Mouse (Mus musculus): ENCODE results near the gene Ctnnbl1. TPM values are rescaled to one million over a fixed set of nuclear protein-coding genes. Genes with fewer than 3 reads are reported as not detected.

Ctnnbl1 gene
- polyA plus RNA-seq, 1 experiment from 2014 or later = 54.7 TPM

DNA sequence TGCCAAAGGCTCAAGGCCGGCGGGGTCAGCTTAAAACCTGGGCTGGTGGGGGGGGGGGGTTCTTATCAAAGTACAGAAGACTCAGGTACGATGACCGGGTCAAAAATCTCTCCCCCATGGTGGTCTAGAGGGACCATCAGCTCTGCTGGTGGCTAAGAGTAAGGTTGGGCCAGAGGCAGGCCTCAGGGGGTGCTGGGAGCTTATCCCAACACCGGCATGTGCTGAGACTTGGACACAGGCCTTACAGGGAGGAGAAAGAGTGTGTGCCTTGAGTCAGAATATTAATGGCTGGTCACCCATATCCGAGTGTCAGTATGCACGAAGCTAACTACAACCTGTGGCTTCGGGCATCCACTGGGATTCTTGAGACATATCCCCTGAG is 31.4 kb upstream of the Ctnnbl1 start:
- H3K36me3 ChIP-seq (ENCODE audit: control insufficient read depth, insufficient read depth, low read length) = no peaks in the 10 kb centered on the region
- H3K4me2 ChIP-seq (ENCODE audit: low read depth, low read length) = no peak overlapping the region
- no peaks in the 10 kb centered on the region for H3K4me1 ChIP-seq (replicated peaks; ENCODE audit: control insufficient read depth, insufficient read depth, low read length)
- no peak for ATAC-seq (ENCODE audit: low read depth)
- WGBS = 62% methylated on average over 8 of the region's 8 CpGs
- H3K4me3 ChIP-seq (ENCODE audit: low read length) = no peak overlapping the region
- no peak overlapping the region for H3K27ac ChIP-seq (ENCODE audit: low read length)
- no peaks in the 10 kb centered on the region; the same call in 1 of the 2 replicates for H3K27me3 ChIP-seq (ENCODE audit: control insufficient read depth, insufficient read depth, low read depth, low read length)
- H3K9ac ChIP-seq (ENCODE audit: low read length) = no peak overlapping the region
- no peaks in the 10 kb centered on the region for H3K9me3 ChIP-seq (ENCODE audit: control insufficient read depth, low read length)

DNA sequence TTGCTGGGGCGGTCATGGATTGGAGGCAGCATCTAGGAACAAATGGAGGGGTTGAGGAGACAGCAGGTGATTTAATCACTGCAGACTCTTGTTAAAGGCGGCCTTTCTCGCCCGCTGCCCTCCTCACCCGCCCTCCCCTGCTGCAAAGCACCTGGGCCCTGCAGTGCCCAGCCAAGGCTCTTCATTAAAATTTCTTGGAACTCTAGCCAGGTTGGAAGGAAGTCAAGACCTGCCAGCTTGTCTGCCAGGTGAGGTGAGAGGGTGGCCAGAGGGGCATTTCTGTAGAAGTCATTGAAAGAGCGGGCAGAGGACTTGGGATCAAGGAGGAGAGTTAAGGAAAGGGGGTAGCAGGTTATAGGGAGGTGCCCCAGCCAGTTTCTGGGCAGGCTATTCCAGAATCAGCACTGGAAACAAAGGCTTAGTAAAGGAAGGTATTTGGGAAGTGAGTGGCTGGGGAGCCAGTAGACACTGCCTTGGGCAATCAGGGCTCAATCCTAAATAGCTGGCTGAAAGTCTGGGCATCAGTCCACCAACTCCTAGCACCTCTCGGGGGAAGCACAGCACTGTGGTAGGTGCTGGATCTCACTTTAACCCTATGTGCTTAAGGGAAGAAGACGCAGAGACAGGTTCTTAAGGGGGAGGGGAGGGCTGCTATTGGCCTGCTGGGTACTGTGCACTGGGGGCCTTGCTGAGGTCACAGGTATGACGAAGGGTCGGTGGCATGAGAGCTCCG is 29.8 kb upstream of the Ctnnbl1 start:
- Histone ChIP-seq H3K9ac (ENCODE audit: low read length) (no peak overlapping the region), H3K9me3 (ENCODE audit: control insufficient read depth, low read length) (no peaks in the 10 kb centered on the region), H3K27ac (ENCODE audit: low read length) (no peak overlapping the region), H3K4me2 (ENCODE audit: low read depth, low read length) (no peak overlapping the region), H3K4me3 (ENCODE audit: low read length) (no peak overlapping the region), H3K36me3 (ENCODE audit: control insufficient read depth, insufficient read depth, low read length) (no peaks in the 10 kb centered on the region), H3K4me1 (replicated peaks; ENCODE audit: control insufficient read depth, insufficient read depth, low read length) (no peaks in the 10 kb centered on the region), H3K27me3 (ENCODE audit: control insufficient read depth, insufficient read depth, low read depth, low read length) (no peaks in the 10 kb centered on the region; the same call in 1 of the 2 replicates)
- WGBS = 58% methylated on average over 11 of the region's 11 CpGs
- ATAC-seq (ENCODE audit: low read depth) = no peak

DNA sequence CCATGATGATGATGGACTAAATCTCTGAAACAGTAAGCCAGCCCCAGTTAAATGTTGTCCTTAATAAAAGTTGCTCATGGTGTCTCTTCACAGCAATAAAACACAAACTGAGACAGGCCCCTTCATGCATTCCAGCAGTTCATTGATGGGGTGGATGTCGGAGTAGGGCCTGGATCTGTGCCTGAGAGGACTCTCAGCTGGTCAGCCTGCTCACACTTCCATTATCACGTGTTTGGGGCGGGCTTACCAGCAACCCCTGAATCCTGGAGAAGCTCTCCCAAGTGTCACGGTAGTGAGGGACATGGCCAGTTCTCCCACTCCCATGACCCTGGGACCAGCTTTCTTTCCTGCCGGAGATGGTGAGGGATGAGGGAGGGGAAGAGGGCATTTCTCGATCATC is 24.5 kb upstream of the Ctnnbl1 start:
- Histone ChIP-seq H3K9me3 (ENCODE audit: control insufficient read depth, low read length) (no peaks in the 10 kb centered on the region), H3K9ac (ENCODE audit: low read length) (no peak overlapping the region), H3K4me1 (replicated peaks; ENCODE audit: control insufficient read depth, insufficient read depth, low read length) (peaks cover 10% of the 10 kb centered on the region; the same call in 1 of the 2 replicates), H3K4me2 (ENCODE audit: low read depth, low read length) (no peak overlapping the region), H3K36me3 (ENCODE audit: control insufficient read depth, insufficient read depth, low read length) (no peaks in the 10 kb centered on the region), H3K27ac (ENCODE audit: low read length) (no peak overlapping the region), H3K4me3 (ENCODE audit: low read length) (no peak overlapping the region), H3K27me3 (ENCODE audit: control insufficient read depth, insufficient read depth, low read depth, low read length) (no peaks in the 10 kb centered on the region)
- peak; percentile 55; the same call in 1 of the 2 replicates for ATAC-seq (ENCODE audit: low read depth)
- 47% methylated on average over 6 of the region's 6 CpGs for WGBS

DNA sequence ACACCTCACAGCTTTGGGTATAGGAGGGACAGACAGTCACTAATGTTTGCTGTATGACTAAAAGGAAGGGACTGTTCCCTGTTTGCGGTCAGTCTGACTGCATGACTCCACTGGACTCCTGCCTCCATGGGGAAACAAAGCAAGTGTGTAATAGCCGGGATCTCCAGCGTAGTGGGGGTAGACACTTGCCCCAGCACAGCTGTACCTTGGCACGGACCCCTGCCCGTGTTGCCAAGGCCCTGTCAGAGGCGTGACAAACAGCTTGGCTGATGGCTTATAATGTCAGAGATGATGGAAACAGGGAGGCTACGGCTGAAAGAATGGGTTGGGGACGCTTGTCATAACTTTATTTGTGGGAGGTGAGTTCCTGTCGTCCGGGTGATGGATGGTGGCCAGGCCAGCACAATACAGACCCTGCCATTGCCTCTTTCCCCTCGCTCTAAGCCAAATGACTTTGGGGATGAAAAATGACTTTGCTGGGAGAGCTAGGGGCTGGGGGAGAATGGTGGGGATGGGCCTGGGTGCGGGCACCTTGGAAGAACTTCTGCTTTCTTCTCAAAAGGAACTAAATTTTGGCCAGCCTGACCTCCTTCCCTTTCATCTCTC is 21.5 kb upstream of the Ctnnbl1 start:
- Histone ChIP-seq H3K9ac (ENCODE audit: low read length) (no peak overlapping the region), H3K4me3 (ENCODE audit: low read length) (no peak overlapping the region), H3K4me2 (ENCODE audit: low read depth, low read length) (no peak overlapping the region), H3K27me3 (ENCODE audit: control insufficient read depth, insufficient read depth, low read depth, low read length) (no peaks in the 10 kb centered on the region), H3K9me3 (ENCODE audit: control insufficient read depth, low read length) (no peaks in the 10 kb centered on the region), H3K27ac (ENCODE audit: low read length) (no peak overlapping the region), H3K4me1 (replicated peaks; ENCODE audit: control insufficient read depth, insufficient read depth, low read length) (peaks cover 10% of the 10 kb centered on the region; the same call in 1 of the 2 replicates), H3K36me3 (ENCODE audit: control insufficient read depth, insufficient read depth, low read length) (no peaks in the 10 kb centered on the region)
- peak; percentile 88 for ATAC-seq (ENCODE audit: low read depth)
- 22% methylated on average over 12 of the region's 12 CpGs for WGBS

DNA sequence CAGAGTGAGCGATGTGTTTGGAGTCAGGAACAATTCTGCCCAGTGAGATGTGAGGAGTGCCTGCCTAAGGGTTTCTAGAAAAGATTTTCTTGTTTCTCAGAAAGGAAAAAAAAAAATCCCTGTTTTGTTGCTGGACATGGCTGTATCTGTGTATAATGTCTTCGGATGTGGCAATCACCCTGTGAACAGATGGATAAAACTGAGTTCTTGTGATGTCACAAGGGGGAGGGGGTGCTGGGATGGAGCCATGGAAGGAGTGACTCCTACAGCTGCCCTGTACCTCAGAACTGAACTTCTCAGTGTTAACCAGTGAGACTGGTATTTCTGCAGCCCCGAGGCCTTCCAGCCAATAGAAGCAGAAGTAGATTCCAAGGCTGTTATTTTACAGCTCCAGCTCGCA is 18.8 kb upstream of the Ctnnbl1 start:
- no peaks in the 10 kb centered on the region for H3K9me3 ChIP-seq (ENCODE audit: control insufficient read depth, low read length)
- no peak overlapping the region for H3K4me3 ChIP-seq (ENCODE audit: low read length)
- ATAC-seq (ENCODE audit: low read depth) = no peak
- no peaks in the 10 kb centered on the region for H3K27me3 ChIP-seq (ENCODE audit: control insufficient read depth, insufficient read depth, low read depth, low read length)
- no peak overlapping the region for H3K4me2 ChIP-seq (ENCODE audit: low read depth, low read length)
- H3K36me3 ChIP-seq (ENCODE audit: control insufficient read depth, insufficient read depth, low read length) = no peaks in the 10 kb centered on the region
- no peak overlapping the region for H3K27ac ChIP-seq (ENCODE audit: low read length)
- H3K4me1 ChIP-seq (replicated peaks; ENCODE audit: control insufficient read depth, insufficient read depth, low read length) = peaks cover 10% of the 10 kb centered on the region; the same call in 1 of the 2 replicates
- WGBS = 51% methylated on average over 4 of the region's 4 CpGs
- no peak overlapping the region for H3K9ac ChIP-seq (ENCODE audit: low read length)

DNA sequence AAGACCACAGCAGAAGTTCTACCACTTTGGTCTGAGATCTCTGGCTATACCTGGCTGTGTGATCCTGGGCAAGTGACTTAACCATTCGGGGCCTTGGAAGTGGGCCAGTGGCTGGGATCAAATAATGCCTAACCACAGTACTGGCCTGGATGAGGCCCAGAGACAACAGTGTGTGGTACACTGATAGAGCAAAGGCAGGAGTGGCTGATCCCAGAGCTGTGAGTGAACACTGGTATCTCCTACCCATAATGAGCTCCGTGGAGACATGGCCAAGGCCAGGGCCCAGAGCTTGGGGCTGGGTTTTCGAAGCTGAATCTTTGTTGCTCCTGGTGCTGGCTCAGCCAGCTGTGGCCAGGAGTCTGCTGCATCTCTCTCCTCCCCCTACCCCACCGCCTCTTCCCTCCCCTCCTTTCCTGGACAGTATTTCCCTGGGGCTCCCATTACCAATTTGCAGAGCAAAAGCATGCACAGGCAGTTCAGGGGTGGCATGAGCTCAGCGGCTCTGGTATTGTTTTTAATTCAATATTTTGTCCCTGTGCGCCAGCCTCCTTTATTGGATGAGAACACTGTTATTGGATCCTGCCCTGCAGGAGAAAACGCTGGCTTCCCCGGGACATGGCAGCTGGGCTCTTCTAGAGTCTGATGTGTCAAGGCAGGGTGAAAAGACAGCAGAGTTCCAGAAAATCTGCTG is 13.2 kb upstream of the Ctnnbl1 start:
- H3K4me1 ChIP-seq (replicated peaks; ENCODE audit: control insufficient read depth, insufficient read depth, low read length) = no peaks in the 10 kb centered on the region
- ATAC-seq (ENCODE audit: low read depth) = no peak
- H3K36me3 ChIP-seq (ENCODE audit: control insufficient read depth, insufficient read depth, low read length) = no peaks in the 10 kb centered on the region
- 63% methylated on average over 8 of the region's 8 CpGs for WGBS
- H3K27me3 ChIP-seq (ENCODE audit: control insufficient read depth, insufficient read depth, low read depth, low read length) = no peaks in the 10 kb centered on the region
- H3K27ac ChIP-seq (ENCODE audit: low read length) = no peak overlapping the region
- H3K4me2 ChIP-seq (ENCODE audit: low read depth, low read length) = no peak overlapping the region
- no peak overlapping the region for H3K9ac ChIP-seq (ENCODE audit: low read length)
- H3K4me3 ChIP-seq (ENCODE audit: low read length) = no peak overlapping the region
- no peaks in the 10 kb centered on the region for H3K9me3 ChIP-seq (ENCODE audit: control insufficient read depth, low read length)

DNA sequence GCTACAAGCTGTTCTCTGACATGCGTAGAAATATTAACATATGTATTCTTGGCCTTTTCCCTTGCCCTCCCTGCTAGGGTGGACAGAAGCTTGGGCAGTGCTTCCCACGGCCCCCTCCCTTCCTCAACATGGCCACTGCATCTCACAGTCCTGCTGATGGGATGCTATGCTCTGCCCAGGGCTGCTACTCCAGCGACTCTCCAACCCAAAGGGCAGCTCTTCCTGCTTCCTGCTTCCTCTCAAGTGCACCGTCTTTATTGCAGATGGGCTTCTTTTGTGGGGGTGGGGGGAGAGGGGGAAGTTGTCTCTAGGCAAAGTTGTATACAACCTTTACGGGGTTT is 12.7 kb upstream of the Ctnnbl1 start:
- no peak overlapping the region for H3K9ac ChIP-seq (ENCODE audit: low read length)
- H3K36me3 ChIP-seq (ENCODE audit: control insufficient read depth, insufficient read depth, low read length) = no peaks in the 10 kb centered on the region
- no peaks in the 10 kb centered on the region for H3K9me3 ChIP-seq (ENCODE audit: control insufficient read depth, low read length)
- H3K27ac ChIP-seq (ENCODE audit: low read length) = no peak overlapping the region
- H3K4me1 ChIP-seq (replicated peaks; ENCODE audit: control insufficient read depth, insufficient read depth, low read length) = no peaks in the 10 kb centered on the region
- no peaks in the 10 kb centered on the region for H3K27me3 ChIP-seq (ENCODE audit: control insufficient read depth, insufficient read depth, low read depth, low read length)
- WGBS = 47% methylated on average over 5 of the region's 5 CpGs
- no peak for ATAC-seq (ENCODE audit: low read depth)
- no peak overlapping the region for H3K4me3 ChIP-seq (ENCODE audit: low read length)
- H3K4me2 ChIP-seq (ENCODE audit: low read depth, low read length) = no peak overlapping the region

DNA sequence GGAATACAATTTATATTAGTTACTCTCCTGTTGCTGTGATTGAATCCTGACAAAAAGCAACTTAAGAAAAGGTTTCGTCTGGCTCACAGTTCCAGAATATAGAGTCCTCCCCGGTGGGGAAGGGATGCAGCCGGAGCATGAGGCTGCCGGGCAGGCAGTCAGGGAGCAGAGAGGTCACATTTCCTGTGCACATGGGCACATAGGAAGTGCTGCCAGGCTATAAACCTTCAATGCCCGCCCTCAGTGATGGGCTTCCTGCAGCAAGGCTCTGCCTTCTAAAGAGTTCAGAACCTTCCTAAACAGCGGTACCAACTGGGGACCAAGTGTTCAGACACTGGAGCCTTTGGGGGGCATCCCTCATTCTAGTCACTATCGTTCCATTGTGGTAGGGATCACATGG is 7.4 kb downstream of the Ctnnbl1 start:
- Histone ChIP-seq H3K9me3 (ENCODE audit: control insufficient read depth, low read length) (no peaks in the 10 kb centered on the region), H3K36me3 (ENCODE audit: control insufficient read depth, insufficient read depth, low read length) (no peaks in the 10 kb centered on the region), H3K9ac (ENCODE audit: low read length) (no peak overlapping the region), H3K27me3 (ENCODE audit: control insufficient read depth, insufficient read depth, low read depth, low read length) (no peaks in the 10 kb centered on the region), H3K4me3 (ENCODE audit: low read length) (no peak overlapping the region), H3K4me2 (ENCODE audit: low read depth, low read length) (no peak overlapping the region), H3K27ac (ENCODE audit: low read length) (no peak overlapping the region), H3K4me1 (replicated peaks; ENCODE audit: control insufficient read depth, insufficient read depth, low read length) (no peaks in the 10 kb centered on the region)
- no peak for ATAC-seq (ENCODE audit: low read depth)
- WGBS = 69% methylated on average over 7 of the region's 7 CpGs

DNA sequence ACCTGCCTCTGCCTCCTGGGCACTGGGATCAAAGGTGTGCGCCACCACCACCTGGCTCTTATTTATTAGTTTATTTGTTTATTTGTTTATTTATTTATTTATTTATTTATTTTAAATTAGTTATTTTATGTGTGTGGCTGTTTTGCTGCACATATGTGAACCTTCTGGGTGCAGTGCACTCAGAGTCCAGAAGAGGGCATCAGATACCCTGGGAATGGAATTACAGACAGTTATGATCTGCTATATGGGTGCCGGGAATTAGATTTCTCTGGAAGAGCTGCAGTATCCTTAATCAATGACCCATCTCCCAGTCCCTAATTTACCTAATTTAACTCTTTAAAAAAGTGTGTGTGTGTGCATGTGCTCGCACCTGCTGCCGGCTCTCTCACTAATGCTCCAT is 8.5 kb downstream of the Ctnnbl1 start:
- Histone ChIP-seq H3K27ac (ENCODE audit: low read length) (no peak overlapping the region), H3K36me3 (ENCODE audit: control insufficient read depth, insufficient read depth, low read length) (no peaks in the 10 kb centered on the region), H3K4me3 (ENCODE audit: low read length) (no peak overlapping the region), H3K9ac (ENCODE audit: low read length) (no peak overlapping the region), H3K4me2 (ENCODE audit: low read depth, low read length) (no peak overlapping the region), H3K4me1 (replicated peaks; ENCODE audit: control insufficient read depth, insufficient read depth, low read length) (peaks cover 7% of the 10 kb centered on the region), H3K27me3 (ENCODE audit: control insufficient read depth, insufficient read depth, low read depth, low read length) (no peaks in the 10 kb centered on the region), H3K9me3 (ENCODE audit: control insufficient read depth, low read length) (no peaks in the 10 kb centered on the region)
- no peak for ATAC-seq (ENCODE audit: low read depth)
- WGBS = 96% methylated on average over 4 of the region's 4 CpGs

Measured in lung, embryonic 16.5 days (tissue).